In genomic region chr10:60371596-60372386, GRCm38 (mm10) we compare ENCODE assay signal across 11 mouse cellular contexts. TPM values are rescaled to one million over a fixed set of nuclear protein-coding genes. Genes with fewer than 3 reads are reported as not detected.
DNase-seq lines count a peak whose midpoint lies in the region; ATAC-seq and TF ChIP-seq lines count a peak whose summit lies in the region.
"Had no signal": no experiment of that assay in that cellular context is flagged by ENCODE, and none has a peak within 500 bp of the region (broad histone marks: within the 10 kb centered on the region; RNA-seq: fewer than 3 reads in every experiment).

No protein-coding gene starts in this region.

- no peak overlapping the region for H3K4me3 ChIP-seq in intestine, embryonic 16.5 days (ENCODE audit: low read length)
- H3K4me3 ChIP-seq in intestine, embryonic 15.5 days (replicated peaks) = no peak overlapping the region
- H3K4me3 ChIP-seq in thymus, adult 2 months (ENCODE audit: control insufficient read depth, insufficient read depth, low read length) = peak overlapping the region; percentile 7; the same call in 1 of the 2 replicates
- H3K4me3 ChIP-seq in neural tube, embryonic 15.5 days (replicated peaks) = no peak overlapping the region
- H3K4me3 ChIP-seq: embryonic facial prominence, embryonic 15.5 days; limb, embryonic 13.5 days had no signal

- H3K4me1 ChIP-seq in intestine, embryonic 16.5 days (ENCODE audit: control insufficient read depth, insufficient read depth, low read length) = peaks cover 7% of the 10 kb centered on the region
- peaks cover 4% of the 10 kb centered on the region; the same call in 1 of the 2 replicates for H3K4me1 ChIP-seq in intestine, embryonic 15.5 days (replicated peaks)
- peaks cover 63% of the 10 kb centered on the region for H3K4me1 ChIP-seq in thymus, adult 2 months (replicated peaks; ENCODE audit: control insufficient read depth, insufficient read depth, low read length)
- H3K4me1 ChIP-seq in neural tube, embryonic 15.5 days = peaks cover 9% of the 10 kb centered on the region; the same call in 1 of the 2 replicates

- no peak for TF ChIP-seq CTCF in thymus, adult 2 months (IDR thresholded peaks at IDR 0.05; ENCODE audit: borderline replicate concordance, control insufficient read depth, extremely low read depth, insufficient read depth, low read length, poor library complexity)

- no peak overlapping the region for H3K4me2 ChIP-seq in intestine, embryonic 16.5 days (ENCODE audit: low read depth, low read length)
- no peak overlapping the region for H3K4me2 ChIP-seq in intestine, embryonic 15.5 days (replicated peaks)
- no peak overlapping the region for H3K4me2 ChIP-seq in neural tube, embryonic 15.5 days
- H3K4me2 ChIP-seq: embryonic facial prominence, embryonic 15.5 days; limb, embryonic 13.5 days had no signal

- no peaks in the 10 kb centered on the region for H3K27me3 ChIP-seq in intestine, embryonic 16.5 days (replicated peaks; ENCODE audit: control insufficient read depth, insufficient read depth, low read length)
- no peaks in the 10 kb centered on the region for H3K27me3 ChIP-seq in intestine, embryonic 15.5 days (replicated peaks)
- no peaks in the 10 kb centered on the region for H3K27me3 ChIP-seq in thymus, adult 2 months (ENCODE audit: control insufficient read depth, insufficient read depth, low read length)
- no peaks in the 10 kb centered on the region for H3K27me3 ChIP-seq in neural tube, embryonic 15.5 days (replicated peaks)
- H3K27me3 ChIP-seq: embryonic facial prominence, embryonic 15.5 days; limb, embryonic 13.5 days had no signal

- H3K9me3 ChIP-seq in intestine, embryonic 16.5 days (ENCODE audit: control insufficient read depth, low read length) = no peaks in the 10 kb centered on the region
- no peaks in the 10 kb centered on the region for H3K9me3 ChIP-seq in intestine, embryonic 15.5 days
- no peaks in the 10 kb centered on the region for H3K9me3 ChIP-seq in neural tube, embryonic 15.5 days (replicated peaks)
- H3K9me3 ChIP-seq: embryonic facial prominence, embryonic 15.5 days; limb, embryonic 13.5 days had no signal

- 71% methylated on average over 5 of the region's 5 CpGs for WGBS in intestine, embryonic 16.5 days
- WGBS in intestine, embryonic 15.5 days = 78% methylated on average over 5 of the region's 5 CpGs
- WGBS in thymus, adult 2 months = 8% methylated on average over 5 of the region's 5 CpGs
- WGBS in neural tube, embryonic 15.5 days = 80% methylated on average over 5 of the region's 5 CpGs

- 0 out of 2 replicates have a peak, but pooled peaks cover 2% of the 10 kb centered on the region for H3K36me3 ChIP-seq in intestine, embryonic 16.5 days (ENCODE audit: control insufficient read depth, insufficient read depth, low read length)
- no peaks in the 10 kb centered on the region for H3K36me3 ChIP-seq in intestine, embryonic 15.5 days
- H3K36me3 ChIP-seq in thymus, adult 2 months (ENCODE audit: control insufficient read depth, insufficient read depth, low read length) = no peaks in the 10 kb centered on the region
- H3K36me3 ChIP-seq in neural tube, embryonic 15.5 days = no peaks in the 10 kb centered on the region
- H3K36me3 ChIP-seq: embryonic facial prominence, embryonic 15.5 days; limb, embryonic 13.5 days had no signal

- DNase-seq in adipocyte (ENCODE audit: low spot score) = peak; percentile 74
- peak; percentile 42 for DNase-seq in lung, postnatal 14 days
- DNase-seq in thymus, adult 2 months = peak; percentile 69
- no peak for DNase-seq in testis, postnatal 10 days (ENCODE audit: low spot score)
- no peak for DNase-seq in retina, postnatal 1 day
- DNase-seq: kidney, adult 8-10 months had no signal

- H3K27ac ChIP-seq in intestine, embryonic 16.5 days (ENCODE audit: low read length) = 0 out of 2 replicates have a peak overlapping the region, but pooled peaks have one; percentile 37
- no peak overlapping the region for H3K27ac ChIP-seq in intestine, embryonic 15.5 days
- H3K27ac ChIP-seq in thymus, adult 2 months (ENCODE audit: control insufficient read depth, insufficient read depth, low read length) = peak overlapping the region; percentile 97
- no peak overlapping the region for H3K27ac ChIP-seq in neural tube, embryonic 15.5 days (replicated peaks)
- H3K27ac ChIP-seq: embryonic facial prominence, embryonic 15.5 days; limb, embryonic 13.5 days had no signal

- H3K9ac ChIP-seq in intestine, embryonic 16.5 days (ENCODE audit: low read depth, low read length) = no peak overlapping the region
- H3K9ac ChIP-seq in intestine, embryonic 15.5 days = no peak overlapping the region
- no peak overlapping the region for H3K9ac ChIP-seq in neural tube, embryonic 15.5 days (replicated peaks)
- H3K9ac ChIP-seq: embryonic facial prominence, embryonic 15.5 days; limb, embryonic 13.5 days had no signal

- ATAC-seq in intestine, embryonic 16.5 days = no peak
- ATAC-seq in intestine, embryonic 15.5 days = no peak
- no peak for ATAC-seq in neural tube, embryonic 15.5 days (ENCODE audit: low FRiP score)

- TF ChIP-seq POLR2A in thymus, adult 2 months (IDR thresholded peaks at IDR 0.05; ENCODE audit: control insufficient read depth, extremely low read depth, insufficient read depth, low read length, poor library complexity) = no peak

RNA-seq across cellular contexts. Expression of gene Vsir, which starts 25.1 kb away (rescaled TPM):
- 10.3 and 11.2 TPM in 2 replicates for polyA plus RNA-seq in intestine, embryonic 16.5 days (2015; fragmentation: Nextera tagmentation; extraction: Ambion mirVana)
- 7.2 and 9.0 TPM in 2 replicates for polyA plus RNA-seq in intestine, embryonic 15.5 days (2015; fragmentation: Nextera tagmentation; extraction: Ambion mirVana)
- polyA plus RNA-seq in thymus, adult 2 months (2012; rRNA removed) = 162 and 166 TPM in 2 replicates
- polyA plus RNA-seq in neural tube, embryonic 15.5 days (2015; fragmentation: Nextera tagmentation; extraction: Ambion mirVana) = 4.5 and 4.6 TPM in 2 replicates

RNA-seq across cellular contexts. Expression of gene Gm17455, which starts 27.7 kb away (rescaled TPM):
- polyA plus RNA-seq in intestine, embryonic 16.5 days (2015; fragmentation: Nextera tagmentation; extraction: Ambion mirVana) = 0.72 and 1.0 TPM in 2 replicates
- polyA plus RNA-seq in intestine, embryonic 15.5 days (2015; fragmentation: Nextera tagmentation; extraction: Ambion mirVana) = 0.28 TPM in 1 of 2 replicates, not detected in the other
- polyA plus RNA-seq in thymus, adult 2 months (2012; rRNA removed) = 1.1 and 2.3 TPM in 2 replicates
- polyA plus RNA-seq in neural tube, embryonic 15.5 days (2015; fragmentation: Nextera tagmentation; extraction: Ambion mirVana) = 11.3 and 12.5 TPM in 2 replicates

Comparison
In these comparisons a context has a peak if more than half of its experiments do, and no peak if none do; other contexts are left out.
1. H3K27ac ChIP-seq: peak in intestine, embryonic 16.5 days (single experiment) and thymus, adult 2 months (single experiment); none in intestine, embryonic 15.5 days (single experiment) and neural tube, embryonic 15.5 days (single experiment).
2. DNase-seq: peak in adipocyte (single experiment), lung, postnatal 14 days (single experiment) and thymus, adult 2 months (single experiment); none in testis, postnatal 10 days (single experiment) and retina, postnatal 1 day (single experiment).
3. RNA of gene Vsir, which starts 25.1 kb away (polyA plus RNA-seq): 162 to 166 TPM in thymus, adult 2 months; 10.3 to 11.2 TPM in intestine, embryonic 16.5 days, 7.2 to 9.0 TPM in intestine, embryonic 15.5 days and 4.5 to 4.6 TPM in neural tube, embryonic 15.5 days; every median in the first group is over 10 times any median in the second.